11 mouse cellular contexts compared by ENCODE assay signal in the genomic region with DNA sequence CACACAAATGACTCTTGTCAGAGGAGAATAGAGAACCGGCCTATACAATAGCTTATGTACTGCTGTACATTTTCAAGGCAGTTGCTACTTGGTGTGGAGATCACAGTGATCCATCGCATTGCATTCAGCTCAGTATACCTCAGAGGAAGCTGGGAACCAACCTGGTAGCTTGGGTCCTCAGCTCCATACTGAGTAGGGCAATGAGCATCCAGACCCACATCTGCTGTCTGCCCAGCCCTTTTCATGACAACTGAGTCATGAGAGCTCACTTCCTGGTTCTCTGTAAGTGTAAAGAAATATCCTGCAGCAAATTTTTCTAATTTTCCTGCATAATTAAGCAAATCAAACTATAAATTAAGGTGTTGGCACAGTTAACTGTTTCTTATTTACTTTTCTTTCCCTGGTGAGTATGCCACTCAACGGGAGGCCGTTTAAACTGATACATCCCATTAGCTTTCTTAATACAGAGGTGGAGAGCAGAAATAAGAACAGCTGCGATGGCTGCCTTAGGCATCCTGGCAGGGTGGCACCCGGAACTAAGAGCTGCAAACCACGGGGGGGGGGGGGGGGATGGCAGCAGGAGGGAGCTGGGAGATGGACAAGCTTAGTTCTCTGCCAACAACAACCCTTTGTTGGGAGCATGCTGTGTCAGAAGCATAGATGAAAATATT.
"Had no signal": no experiment of that assay in that cellular context is flagged by ENCODE, and none has a peak within 500 bp of the region (broad histone marks: within the 10 kb centered on the region; RNA-seq: fewer than 3 reads in every experiment).

No protein-coding gene starts in this region.

- H3K9me3 ChIP-seq: limb, embryonic 13.5 days; midbrain, embryonic 12.5 days had no signal

- H3K27me3 ChIP-seq: limb, embryonic 13.5 days; midbrain, embryonic 12.5 days had no signal

- H3K9ac ChIP-seq: limb, embryonic 13.5 days; liver, embryonic 14.5 days; midbrain, embryonic 12.5 days had no signal

- H3K27ac ChIP-seq: kidney, postnatal 0 days; layer of hippocampus, adult 2 months; limb, embryonic 13.5 days; liver, embryonic 14.5 days; midbrain, embryonic 12.5 days; stomach, postnatal 0 days had no signal

- DNase-seq: kidney, adult 9 months; kidney, postnatal 4 days; lung, adult 18-20 months; right cerebral cortex, postnatal 25 days; thymus, postnatal 4 days had no signal

- H3K36me3 ChIP-seq: limb, embryonic 13.5 days; midbrain, embryonic 12.5 days had no signal

- H3K4me2 ChIP-seq: limb, embryonic 13.5 days; midbrain, embryonic 12.5 days had no signal

- H3K4me3 ChIP-seq: layer of hippocampus, adult 2 months; limb, embryonic 13.5 days; midbrain, embryonic 12.5 days had no signal

- H3K4me1 ChIP-seq: limb, embryonic 13.5 days; midbrain, embryonic 12.5 days had no signal
